Mouse (Mus musculus) lung, postnatal 0 days (tissue): ENCODE measurements around the gene Itpr1.
A peak's percentile ranks its signal among the peaks of the same experiment; 100 is the strongest.

Experiments
- CTCF ChIP-seq: IDR thresholded peaks from 2 replicates; pipeline ENCODE4 v1.5.1; 2016; ENCODE audit warnings: antibody characterized with exemption, mild to moderate bottlenecking
- EP300 ChIP-seq: IDR thresholded peaks from 2 replicates; pipeline ENCODE4 v1.6.1; 2016; ENCODE audit warnings: antibody characterized with exemption, mild to moderate bottlenecking, control low read depth

GRCm38 (mm10) chr6:108184847-108185684 is 27.8 kb upstream of the Itpr1 start, which contains the start of gene Sumf1:
- TF ChIP-seq CTCF (no peak), EP300 (0 out of 2 replicates have a peak, but pooled peaks have one; percentile 24)
